Mouse (Mus musculus) heart, postnatal 0 days (tissue): ENCODE measurements around the gene Kif18b.

Experiments used
- CTCF ChIP-seq: IDR thresholded peaks from 2 replicates; pipeline ENCODE4 v1.5.1; 2016; ENCODE audit warnings: antibody characterized with exemption, control low read depth, low read depth
- EP300 ChIP-seq: IDR thresholded peaks from 2 replicates; pipeline ENCODE4 v1.6.1; 2016; ENCODE audit warnings: antibody characterized with exemption, low read depth

- no peak for TF ChIP-seq EP300
- TF ChIP-seq CTCF = no peak
Observed at GRCm38 (mm10) chr11:102903654-102904053, 21.3 kb downstream of the Kif18b start.
